Mouse (Mus musculus) heart, adult 2 months (tissue): ENCODE measurements around the gene 1700001P01Rik.

Source experiments
- CTCF ChIP-seq: fragments of 200-600 bp; IDR thresholded peaks from 2 replicates; pipeline ENCODE4 v1.8.1; 2022; ENCODE audit warnings: antibody characterized with exemption, mild to moderate bottlenecking, moderate library complexity
- EP300 ChIP-seq: fragments of 200-500 bp; IDR thresholded peaks from 2 replicates; pipeline ENCODE4 v1.6.1; 2011; ENCODE audit warnings: low read depth, low read length, control low read depth; ENCODE audit not compliant: insufficient read depth
- POLR2A ChIP-seq: fragments of 200-500 bp; IDR thresholded peaks from 2 replicates; pipeline ENCODE4 v1.6.1; 2011; ENCODE audit warnings: mild to moderate bottlenecking, low read depth, low read length, control low read depth; ENCODE audit not compliant: insufficient read depth

DNA sequence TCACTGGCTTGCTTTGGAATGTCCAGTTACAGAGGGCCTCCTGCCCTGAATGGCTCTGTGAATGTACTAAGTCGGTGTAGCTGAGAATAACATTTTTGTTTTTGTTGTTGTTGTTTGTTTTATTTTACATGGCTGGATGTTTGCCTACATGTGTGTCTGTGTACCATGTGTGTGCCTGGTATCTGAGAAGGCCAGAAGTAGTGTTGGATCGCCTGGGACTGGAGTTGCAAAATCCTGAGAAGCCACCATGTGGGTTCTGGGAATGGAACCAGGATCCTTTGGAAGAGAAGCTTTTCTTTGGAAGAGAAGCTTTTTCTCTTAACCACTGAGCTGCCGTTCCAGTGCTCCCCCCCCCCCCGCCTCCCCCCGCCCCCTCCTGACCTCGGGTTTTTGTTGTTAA lies 26.8 kb upstream of the 1700001P01Rik start:
- no peak for TF ChIP-seq EP300
- no peak for TF ChIP-seq CTCF
- no peak for TF ChIP-seq POLR2A
